ENCODE assay signal across 11 mouse cellular contexts in genomic region chr11:102377186-102377585, GRCm38 (mm10). TPM values are rescaled to one million over a fixed set of nuclear protein-coding genes. Genes with fewer than 3 reads are reported as not detected.
DNase-seq lines count a peak whose midpoint lies in the region; ATAC-seq and TF ChIP-seq lines count a peak whose summit lies in the region.
"Had no signal": no experiment of that assay in that cellular context is flagged by ENCODE, and none has a peak within 500 bp of the region (broad histone marks: within the 10 kb centered on the region; RNA-seq: fewer than 3 reads in every experiment).

No protein-coding gene starts in this region.

- TF ChIP-seq POLR2A in kidney, adult 2 months (IDR thresholded peaks at IDR 0.05; ENCODE audit: low read depth, low read length): no peak

- H3K4me3 ChIP-seq in kidney, adult 2 months (ENCODE audit: insufficient read depth, low read depth, low read length): no peak overlapping the region
- peak overlapping the region; percentile 7; the same call in 1 of the 2 replicates for H3K4me3 ChIP-seq in liver, embryonic 16.5 days (ENCODE audit: low read depth, low read length)
- H3K4me3 ChIP-seq: embryonic facial prominence, embryonic 13.5 days had no signal

- no peak overlapping the region for H3K27ac ChIP-seq in kidney, adult 2 months (ENCODE audit: insufficient read depth, low read depth, low read length)
- peak overlapping the region; percentile 97 for H3K27ac ChIP-seq in liver, embryonic 16.5 days (ENCODE audit: low read length)
- H3K27ac ChIP-seq: embryonic facial prominence, embryonic 13.5 days; stomach, embryonic 15.5 days had no signal

- no peak for DNase-seq in kidney, adult 2 months
- DNase-seq in kidney, postnatal 14 days: no peak
- DNase-seq in CD4-positive helper T cell, adult 2 months (ENCODE audit: low read depth, low spot score): peak; percentile 34
- peak; percentile 87 for DNase-seq in R1 (ENCODE audit: low read depth, low spot score)
- no peak for DNase-seq in adrenal gland, adult 2 months
- no peak for DNase-seq in right cerebral cortex, postnatal 10 days (ENCODE audit: low spot score in 2 of 2)
- DNase-seq: cerebellum, adult 11-12 months; midbrain, embryonic 14.5 days had no signal

- 71% methylated on average over 12 of the region's 12 CpGs for WGBS in kidney, adult 2 months
- 60% methylated on average over 12 of the region's 12 CpGs for WGBS in liver, embryonic 16.5 days (ENCODE audit: insufficient replicate concordance)

- H3K9me3 ChIP-seq in liver, embryonic 16.5 days (replicated peaks; ENCODE audit: control insufficient read depth, low read length): no peaks in the 10 kb centered on the region; the same call in 1 of the 2 replicates
- H3K9me3 ChIP-seq: embryonic facial prominence, embryonic 13.5 days; stomach, embryonic 15.5 days had no signal

- H3K36me3 ChIP-seq in kidney, adult 2 months (ENCODE audit: control insufficient read depth, insufficient read depth, low read length): no peaks in the 10 kb centered on the region
- no peaks in the 10 kb centered on the region for H3K36me3 ChIP-seq in liver, embryonic 16.5 days (ENCODE audit: control insufficient read depth, insufficient read depth)
- H3K36me3 ChIP-seq: embryonic facial prominence, embryonic 13.5 days; stomach, embryonic 15.5 days had no signal

- peak overlapping the region; percentile 87 for H3K4me2 ChIP-seq in liver, embryonic 16.5 days (ENCODE audit: low read depth, low read length)

- H3K9ac ChIP-seq in liver, embryonic 16.5 days (ENCODE audit: low read depth, low read length): peak overlapping the region; percentile 76
- H3K9ac ChIP-seq: stomach, embryonic 15.5 days had no signal

- no peak for ATAC-seq in liver, embryonic 16.5 days (ENCODE audit: low read depth)

- H3K27me3 ChIP-seq in kidney, adult 2 months (replicated peaks; ENCODE audit: control insufficient read depth, insufficient read depth, low read length): no peaks in the 10 kb centered on the region
- H3K27me3 ChIP-seq in liver, embryonic 16.5 days (ENCODE audit: control insufficient read depth, insufficient read depth, low read depth, low read length): no peaks in the 10 kb centered on the region
- H3K27me3 ChIP-seq: stomach, embryonic 15.5 days had no signal

- peaks cover 7% of the 10 kb centered on the region; the same call in 1 of the 2 replicates for H3K4me1 ChIP-seq in kidney, adult 2 months (ENCODE audit: control insufficient read depth, insufficient read depth, low read length)
- H3K4me1 ChIP-seq in liver, embryonic 16.5 days (ENCODE audit: control insufficient read depth, low read depth, low read length): peaks cover 67% of the 10 kb centered on the region

- 0 out of 2 replicates have a peak, but pooled peaks have one; percentile 22 for TF ChIP-seq CTCF in kidney, adult 2 months (conservative IDR thresholded peaks at IDR 0.05; ENCODE audit: insufficient read depth, insufficient read length, low read depth, low read length)

RNA-seq across cellular contexts. Expression of gene Slc4a1, which starts 11.2 kb away (rescaled TPM):
- polyA plus RNA-seq in kidney, adult 2 months (2012; rRNA removed): 79.5 and 90.6 TPM in 2 replicates
- polyA plus RNA-seq in liver, embryonic 16.5 days (2015; fragmentation: Nextera tagmentation; extraction: Ambion mirVana): 1,073 and 1,144 TPM in 2 replicates
- under 1 TPM; 0.35 to 0.49 TPM for total RNA-seq in adrenal gland, adult 2 months (2021)
- polyA plus RNA-seq in adrenal gland, adult 2 months (2012; rRNA removed): 0.02 TPM in 1 of 2 replicates, not detected in the other

RNA-seq across cellular contexts. Expression of gene Rundc3a, which starts 16.0 kb away (rescaled TPM):
- polyA plus RNA-seq in kidney, adult 2 months (2012; rRNA removed): 2.6 and 3.4 TPM in 2 replicates
- polyA plus RNA-seq in liver, embryonic 16.5 days (2015; fragmentation: Nextera tagmentation; extraction: Ambion mirVana): 2.1 and 2.2 TPM in 2 replicates
- total RNA-seq in adrenal gland, adult 2 months (2021): 10 to 100 TPM; 36.8 to 51.7 TPM
- polyA plus RNA-seq in adrenal gland, adult 2 months (2012; rRNA removed): 46.3 and 77.5 TPM in 2 replicates

RNA-seq across cellular contexts. Expression of gene Slc25a39, which starts 30.6 kb away (rescaled TPM):
- 1,128 and 1,486 TPM in 2 replicates for polyA plus RNA-seq in kidney, adult 2 months (2012; rRNA removed)
- 454 and 500 TPM in 2 replicates for polyA plus RNA-seq in liver, embryonic 16.5 days (2015; fragmentation: Nextera tagmentation; extraction: Ambion mirVana)
- 100 to 1,000 TPM; 504 to 683 TPM for total RNA-seq in adrenal gland, adult 2 months (2021)
- polyA plus RNA-seq in adrenal gland, adult 2 months (2012; rRNA removed): 1,025 and 1,107 TPM in 2 replicates

RNA-seq across cellular contexts. Expression of gene Grn, which starts 52.9 kb away (rescaled TPM):
- polyA plus RNA-seq in kidney, adult 2 months (2012; rRNA removed): 184 and 195 TPM in 2 replicates
- polyA plus RNA-seq in liver, embryonic 16.5 days (2015; fragmentation: Nextera tagmentation; extraction: Ambion mirVana): 103 and 118 TPM in 2 replicates
- total RNA-seq in adrenal gland, adult 2 months (2021): 100 to 1,000 TPM; 165 to 211 TPM
- 251 and 310 TPM in 2 replicates for polyA plus RNA-seq in adrenal gland, adult 2 months (2012; rRNA removed)

RNA-seq across cellular contexts. Expression of gene Ubtf, which starts 57.6 kb away (rescaled TPM):
- polyA plus RNA-seq in kidney, adult 2 months (2012; rRNA removed): 27.0 and 30.3 TPM in 2 replicates
- polyA plus RNA-seq in liver, embryonic 16.5 days (2015; fragmentation: Nextera tagmentation; extraction: Ambion mirVana): 44.5 and 46.4 TPM in 2 replicates
- 100 to 1,000 TPM in 1 of 2 experiments, 10 to 100 TPM in 1; 95.9 to 110 TPM for total RNA-seq in adrenal gland, adult 2 months (2021)
- polyA plus RNA-seq in adrenal gland, adult 2 months (2012; rRNA removed): 24.2 and 25.4 TPM in 2 replicates

Comparison
In these comparisons a context has a peak if more than half of its experiments do, and no peak if none do; other contexts are left out.
1. DNase-seq: peak in CD4-positive helper T cell, adult 2 months (single experiment) and R1 (single experiment); none in kidney, adult 2 months (single experiment), kidney, postnatal 14 days (single experiment), adrenal gland, adult 2 months (single experiment) and right cerebral cortex, postnatal 10 days (0 of 2).
2. RNA of gene Slc4a1, which starts 11.2 kb away (polyA plus RNA-seq): 1,073 to 1,144 TPM in liver, embryonic 16.5 days and 79.5 to 90.6 TPM in kidney, adult 2 months; 0.02 TPM in adrenal gland, adult 2 months; every median in the first group is over 10 times any median in the second.
3. RNA of gene Rundc3a, which starts 16.0 kb away (polyA plus RNA-seq): 46.3 to 77.5 TPM in adrenal gland, adult 2 months; 2.6 to 3.4 TPM in kidney, adult 2 months and 2.1 to 2.2 TPM in liver, embryonic 16.5 days; every median in the first group is over 10 times any median in the second.